Mouse (Mus musculus) regulatory T cell (primary cell): ENCODE measurements around the gene Smim10l1.

ENCODE experiments used
- in situ Hi-C: fragments of 300-600 bp; cut with MboI, MseI; formaldehyde crosslinking; loops from one replicate; pipeline ENCODE4 v1.15.1; 2025; ENCODE audit warnings: high pct_unique_total_duplicates

Smim10l1 gene

GRCm38 (mm10) chr6:133104609-133104921, at the start of gene Smim10l1:
Gene Smim10l1 (plus strand): TSS chr6:133104909.
- in situ Hi-C loops, result no loop called here

DNA sequence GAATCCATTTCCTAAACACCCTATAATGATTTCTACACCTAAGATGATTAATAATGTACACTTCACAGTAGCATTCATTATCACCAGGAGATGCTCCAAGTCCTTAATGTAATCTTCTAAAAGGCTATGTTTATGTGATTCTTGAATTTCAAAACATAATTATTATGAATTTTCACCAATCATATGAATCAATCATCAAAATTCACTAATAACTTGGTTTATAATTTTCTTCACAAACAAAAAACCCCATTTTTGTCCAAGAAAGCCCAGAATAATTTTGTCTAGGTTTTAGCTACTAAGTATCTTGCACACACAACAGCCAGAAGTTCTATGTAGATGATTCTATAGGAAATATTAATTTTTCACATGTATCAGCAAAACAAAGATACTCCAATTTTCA, 49.0 kb upstream of the Smim10l1 start, which contains the start of gene Tas2r140:
Gene Tas2r140, minus strand, starts transcription at position 101 of the 400 bp plus-strand sequence.
- in situ Hi-C loops, result no loop called here

- in situ Hi-C loops, result no loop called here
Measured at GRCm38 (mm10) chr6:133092226-133092625, 12.5 kb upstream of the Smim10l1 start.

DNA sequence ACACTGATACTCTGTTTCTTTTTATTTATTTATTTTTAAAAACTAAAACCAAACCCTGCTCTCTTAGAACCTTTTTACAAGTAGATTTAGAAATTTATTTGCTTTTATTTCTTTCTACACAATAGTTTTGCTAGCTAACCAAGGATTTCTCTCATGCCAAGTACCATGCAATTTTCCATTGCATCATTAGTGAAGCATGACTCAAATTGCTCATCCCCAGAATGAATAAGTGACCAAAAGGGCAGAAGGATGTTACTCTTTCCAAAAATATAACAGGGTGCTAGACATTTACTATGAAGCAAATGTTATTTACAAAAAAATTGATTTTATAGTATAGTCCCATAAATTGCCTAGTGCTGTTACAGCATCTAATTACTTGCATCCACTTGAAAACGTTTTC, 2.3 kb upstream of the Smim10l1 start:
- in situ Hi-C loops, result no loop called here

- in situ Hi-C loops, result no loop called here
Measured at GRCm38 (mm10) chr6:133104922-133105859, 482 bp downstream of the Smim10l1 start.
